Mouse (Mus musculus) gastrocnemius, adult 2 months (tissue): ENCODE measurements at regions not wholly inside any gene's neighbourhood (a gene's known extent, or its start where the extent isn't known, plus 50 kb on each side); places are given as distances from the start of the nearest gene placed in this dataset.

Source experiments
- DNase-seq: peaks from one replicate; pipeline ENCODE4 v3.0.0; 2022
- H3K27ac ChIP-seq: fragments of 200-600 bp; 2 replicates; pipeline ENCODE4 v1.8.1; 2022; ENCODE audit warnings: mild to moderate bottlenecking
- H3K4me3 ChIP-seq: fragments of 200-600 bp; 2 replicates; pipeline ENCODE4 v1.8.1; 2022; ENCODE audit warnings: mild to moderate bottlenecking, moderate library complexity
- CTCF ChIP-seq: fragments of 200-600 bp; IDR thresholded peaks from 2 replicates; pipeline ENCODE4 v1.8.1; 2022; ENCODE audit warnings: antibody characterized with exemption, mild to moderate bottlenecking, moderate library complexity
- intact Hi-C: fragments of 180-260 bp; cut with DNase I; formaldehyde crosslinking; loops from one replicate; pipeline ENCODE4 v1.15.1; 2025

GRCm38 (mm10) chr14:36819826-36820225 lies 148.8 kb downstream of the Ccser2 start:
- TF ChIP-seq CTCF, result no peak
- no peak for DNase-seq
- Histone ChIP-seq H3K27ac (no peak overlapping the region), H3K4me3 (no peak overlapping the region)
- intact Hi-C loops, result no loop called here

GRCm38 (mm10) chr14:36802418-36802817 lies 166.2 kb downstream of the Ccser2 start:
- no peak for DNase-seq
- Histone ChIP-seq H3K4me3 (no peak overlapping the region), H3K27ac (no peak overlapping the region)
- TF ChIP-seq CTCF, result no peak
- intact Hi-C loops, result no loop called here

- intact Hi-C loops, result no loop called here
- no peak for TF ChIP-seq CTCF
- DNase-seq, result no peak
Measured at GRCm38 (mm10) chr14:36799820-36800219, 168.8 kb downstream of the Ccser2 start.

GRCm38 (mm10) chr14:36781882-36782281 lies 186.7 kb downstream of the Ccser2 start:
- H3K4me3 ChIP-seq, result no peak overlapping the region
- DNase-seq, result no peak
- intact Hi-C loops, result no loop called here

More at GRCm38 (mm10) chr14:36799820-36800219, 168.8 kb downstream of the Ccser2 start:
- Histone ChIP-seq H3K27ac (no peak overlapping the region), H3K4me3 (no peak overlapping the region)

GRCm38 (mm10) chr14:36778956-36779355 lies 189.6 kb downstream of the Ccser2 start:
- intact Hi-C loops, result no loop called here
- DNase-seq, result no peak
- TF ChIP-seq CTCF, result no peak
- no peak overlapping the region for H3K27ac ChIP-seq
- no peak overlapping the region for H3K4me3 ChIP-seq

More at GRCm38 (mm10) chr14:36781882-36782281, 186.7 kb downstream of the Ccser2 start:
- TF ChIP-seq CTCF, result no peak
- no peak overlapping the region for H3K27ac ChIP-seq

GRCm38 (mm10) chr14:36774349-36774748 lies 194.2 kb downstream of the Ccser2 start:
- Histone ChIP-seq H3K4me3 (no peak overlapping the region), H3K27ac (no peak overlapping the region)
- TF ChIP-seq CTCF, result no peak
- intact Hi-C loops, result no loop called here
- DNase-seq, result no peak

GRCm38 (mm10) chr14:36764377-36764776 lies 204.2 kb downstream of the Ccser2 start:
- no peak for DNase-seq
- H3K4me3 ChIP-seq, result no peak overlapping the region
- no peak for TF ChIP-seq CTCF
- no peak overlapping the region for H3K27ac ChIP-seq
- intact Hi-C loops, result no loop called here

GRCm38 (mm10) chr14:36756056-36756455 lies 212.5 kb downstream of the Ccser2 start:
- DNase-seq, result no peak
- intact Hi-C loops, result no loop called here
- no peak overlapping the region for H3K4me3 ChIP-seq
- no peak overlapping the region for H3K27ac ChIP-seq
- TF ChIP-seq CTCF, result no peak

- TF ChIP-seq CTCF, result no peak
Measured at GRCm38 (mm10) chr14:36748130-36748883, 220.3 kb downstream of the Ccser2 start.

GRCm38 (mm10) chr14:36731095-36731494 lies 237.5 kb downstream of the Ccser2 start:
- DNase-seq, result no peak
- no peak for TF ChIP-seq CTCF
- intact Hi-C loops, result no loop called here
- Histone ChIP-seq H3K27ac (no peak overlapping the region), H3K4me3 (no peak overlapping the region)

More at GRCm38 (mm10) chr14:36748130-36748883, 220.3 kb downstream of the Ccser2 start:
- intact Hi-C loops, result no loop called here
- Histone ChIP-seq H3K4me3 (no peak overlapping the region), H3K27ac (no peak overlapping the region)
- DNase-seq, result no peak

GRCm38 (mm10) chr14:36726092-36726491 lies 242.5 kb downstream of the Ccser2 start:
- DNase-seq, result no peak
- intact Hi-C loops, result no loop called here
- Histone ChIP-seq H3K27ac (no peak overlapping the region), H3K4me3 (no peak overlapping the region)
- TF ChIP-seq CTCF, result no peak

GRCm38 (mm10) chr14:36715684-36716083 lies 252.9 kb downstream of the Ccser2 start:
- intact Hi-C loops, result no loop called here
- H3K27ac ChIP-seq, result no peak overlapping the region

GRCm38 (mm10) chr14:36696993-36697392 lies 271.6 kb downstream of the Ccser2 start:
- intact Hi-C loops, result no loop called here
- no peak for TF ChIP-seq CTCF
- no peak for DNase-seq
- Histone ChIP-seq H3K4me3 (no peak overlapping the region), H3K27ac (no peak overlapping the region)

More at GRCm38 (mm10) chr14:36715684-36716083, 252.9 kb downstream of the Ccser2 start:
- H3K4me3 ChIP-seq, result no peak overlapping the region
- no peak for TF ChIP-seq CTCF
- DNase-seq, result no peak

GRCm38 (mm10) chr14:36691958-36692357 lies 276.6 kb downstream of the Ccser2 start:
- DNase-seq, result no peak
- intact Hi-C loops, result no loop called here
- no peak for TF ChIP-seq CTCF
- Histone ChIP-seq H3K27ac (no peak overlapping the region), H3K4me3 (no peak overlapping the region)
